Mouse (Mus musculus) thymus, postnatal 36 days (tissue): ENCODE measurements around the gene Zfp654.
A peak's percentile ranks its signal among the peaks of the same experiment; 100 is the strongest.
"Not testable (repeated sequence)": the region's sequence is repeated elsewhere in the genome, so short reads cannot be mapped to it uniquely, and the experiment has no call there.

Experiments used
- DNase-seq, 2 experiments: peaks; one replicate each; pipeline ENCODE4 v3.0.0; 2022; ENCODE audit warnings: mixed read lengths in 2 of 2

Gene Zfp654

DNA sequence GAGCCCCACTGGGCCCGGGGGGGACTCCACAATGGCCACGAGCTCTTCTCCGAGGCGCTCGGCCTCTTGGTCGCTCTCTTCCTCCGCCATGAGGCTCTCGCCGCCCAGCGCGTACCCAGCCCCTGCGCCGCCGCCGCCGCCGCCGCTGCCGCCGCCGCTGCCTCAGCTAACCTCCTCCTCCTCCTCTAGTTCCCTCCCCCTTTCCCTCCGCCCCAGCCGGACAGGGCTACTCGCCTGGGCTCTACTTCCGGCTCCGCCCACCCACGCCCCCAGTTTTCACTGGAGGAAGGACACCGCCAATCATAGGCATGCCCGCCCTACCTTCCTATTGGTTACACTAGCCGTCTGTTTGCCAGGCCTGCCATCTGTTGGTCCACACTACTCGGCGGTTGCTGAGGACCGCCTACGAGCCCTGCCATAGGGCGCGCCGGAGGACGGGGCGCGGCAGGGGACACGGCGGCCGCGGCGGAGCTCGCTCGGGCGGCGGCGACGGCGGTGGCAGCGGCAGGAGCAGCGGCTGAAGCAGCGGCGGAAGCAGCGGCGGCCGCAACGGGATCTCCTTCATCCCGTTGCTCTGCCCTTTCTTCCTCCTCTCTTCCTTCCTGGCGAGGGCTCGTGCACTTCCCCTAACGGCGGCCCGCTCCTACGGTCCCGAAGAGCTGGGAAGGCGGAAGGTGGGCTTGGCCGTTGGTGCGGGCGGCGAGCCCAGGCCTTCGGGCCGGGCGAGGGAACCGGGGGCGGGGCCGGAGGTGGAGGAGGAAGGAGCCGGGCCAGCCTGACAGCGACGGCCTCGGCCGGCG, at the start of gene Zfp654, which contains the start of gene Cggbp1:
Gene Zfp654, minus strand, starts transcription at position 90 of the 800 bp plus-strand sequence.
Gene Cggbp1, plus strand, starts transcription at position 434 of the 800 bp plus-strand sequence.
- DNase-seq: peak; percentile 100

DNA sequence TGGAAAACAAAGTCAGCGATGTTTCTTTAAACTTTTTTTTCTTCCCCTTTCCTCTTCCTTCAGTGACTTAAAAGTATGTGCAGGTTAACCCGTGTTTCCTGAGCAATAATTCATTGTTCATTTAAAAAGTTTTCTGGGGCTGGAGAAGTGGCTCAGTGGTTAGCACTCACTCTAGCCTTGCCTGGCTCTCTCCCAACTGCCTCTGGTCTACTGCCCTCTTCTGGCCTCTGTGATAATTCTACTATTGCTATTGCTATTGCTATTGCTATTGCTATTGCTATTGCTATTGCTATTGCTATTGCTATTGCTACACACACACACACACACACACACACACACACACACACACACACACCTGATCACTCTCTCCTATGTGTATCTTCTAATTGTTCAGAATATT, 47.6 kb upstream of the Zfp654 start:
- DNase-seq: no peak

DNA sequence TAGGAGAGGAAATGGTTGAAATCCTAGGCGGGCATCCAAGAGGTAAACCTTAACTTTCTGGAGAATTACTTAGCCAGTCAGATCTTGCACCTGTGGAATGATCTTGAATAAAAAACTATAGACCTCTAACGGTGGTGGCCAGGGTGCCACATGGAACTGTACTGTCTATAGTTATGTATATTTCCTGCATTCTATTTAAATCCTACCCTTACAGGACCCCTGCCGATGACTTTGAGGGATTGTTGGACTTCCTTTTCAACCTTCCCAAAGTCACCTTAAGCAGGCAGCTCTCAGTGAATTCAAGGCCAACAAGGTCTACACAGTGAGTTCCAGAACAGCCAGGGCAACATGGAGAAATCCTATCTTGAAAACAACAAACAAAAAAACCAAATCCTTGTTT, 38.0 kb upstream of the Zfp654 start:
- DNase-seq: no peak

DNA sequence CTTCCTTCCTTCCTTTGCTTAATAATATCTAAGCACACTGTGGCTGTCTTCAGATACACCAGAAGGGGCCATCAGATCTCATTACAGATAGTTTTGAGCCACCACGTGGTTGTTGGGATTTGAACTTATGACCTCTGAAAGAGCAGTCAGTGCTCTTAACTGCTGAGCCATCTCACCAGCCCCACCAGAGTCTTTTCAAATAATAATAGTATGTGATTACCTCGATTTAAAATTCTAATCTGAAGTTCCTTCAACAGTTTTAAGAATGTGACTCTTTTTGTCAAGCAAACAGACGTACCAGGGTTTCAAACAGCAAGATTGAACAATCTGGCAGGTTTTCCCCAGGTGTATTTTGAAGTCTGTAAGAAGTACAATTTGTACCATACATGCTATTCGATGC, 34.1 kb upstream of the Zfp654 start:
- no peak for DNase-seq

DNA sequence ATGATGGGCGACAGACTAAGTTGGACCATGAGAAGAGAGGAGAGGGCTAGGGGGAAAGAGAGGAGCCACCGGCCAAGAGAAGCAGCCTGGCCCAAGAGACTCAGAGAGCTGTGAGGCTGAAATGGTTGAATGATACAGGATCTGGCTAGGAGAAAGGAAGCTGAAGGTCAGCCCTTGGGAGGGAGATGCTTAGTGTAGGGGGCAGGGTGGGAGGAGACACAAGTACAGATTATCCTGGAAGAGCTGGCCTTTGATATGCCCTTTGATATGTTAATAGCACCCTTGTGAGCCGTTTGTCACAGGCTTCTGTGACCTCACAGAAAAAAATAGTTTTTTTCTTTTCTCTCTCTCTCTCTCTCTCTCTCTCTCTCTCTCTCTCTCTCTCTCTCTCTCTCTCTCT, 33.7 kb upstream of the Zfp654 start:
- DNase-seq: no peak

DNA sequence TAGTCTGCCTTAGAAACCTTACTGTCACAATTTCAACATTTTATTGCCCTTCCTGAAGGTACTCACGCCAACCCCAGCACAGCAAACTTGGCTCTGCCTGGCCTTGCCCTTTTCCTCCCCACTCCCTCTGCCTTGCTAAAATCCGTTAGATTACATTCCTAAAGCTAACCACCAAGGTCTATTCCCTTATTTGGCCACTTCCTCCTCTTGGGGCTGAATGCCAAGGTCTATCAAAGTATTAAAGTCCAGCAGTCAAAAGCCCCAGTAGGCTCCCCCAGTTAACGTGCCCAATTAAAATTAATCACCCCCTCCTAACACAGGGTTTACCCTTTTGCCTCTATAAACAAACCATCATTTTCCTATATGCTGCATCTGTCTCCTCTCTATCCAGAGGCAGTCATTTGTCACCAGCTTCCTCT, 33.0 kb upstream of the Zfp654 start:
- DNase-seq: no peak

DNA sequence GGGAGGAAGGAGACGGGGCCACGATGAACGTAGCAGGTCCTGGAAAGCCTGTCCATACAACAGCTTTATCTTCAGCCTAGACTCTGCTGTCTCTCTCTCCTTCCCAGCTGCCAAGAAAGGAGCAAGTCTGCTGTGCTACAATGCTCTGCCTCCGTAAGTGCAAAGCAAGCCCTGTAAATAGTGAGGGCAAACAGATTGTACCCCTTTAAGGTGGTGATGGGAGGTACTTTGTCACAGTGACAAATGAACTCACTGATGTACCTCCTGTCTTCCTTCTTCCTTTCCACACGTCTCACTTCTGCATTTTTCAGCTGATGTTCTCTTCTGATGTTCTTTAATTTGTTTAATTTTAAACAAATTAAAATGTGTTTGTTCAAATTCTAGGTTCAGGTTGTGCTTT, 32.4 kb upstream of the Zfp654 start:
- no peak for DNase-seq

DNA sequence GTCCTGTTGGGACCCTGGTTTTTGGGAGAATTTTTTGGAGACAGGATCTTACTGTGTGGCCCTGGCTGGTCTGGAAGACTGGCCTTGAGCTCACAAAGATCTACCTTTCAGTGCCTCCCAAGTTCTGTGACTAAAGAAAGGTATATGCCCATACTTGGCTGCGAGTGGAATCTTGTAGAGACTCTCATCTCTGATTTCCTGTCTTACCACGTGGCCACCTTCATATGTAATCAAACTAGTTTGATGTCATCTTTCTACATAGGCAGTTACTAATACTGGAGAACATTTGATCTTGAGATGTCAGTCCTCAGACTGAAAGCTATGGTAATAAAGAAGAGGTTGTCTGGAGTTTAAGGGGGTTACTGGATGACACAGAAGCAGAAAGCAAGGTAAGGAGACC, 30.0 kb upstream of the Zfp654 start:
- no peak for DNase-seq

DNA sequence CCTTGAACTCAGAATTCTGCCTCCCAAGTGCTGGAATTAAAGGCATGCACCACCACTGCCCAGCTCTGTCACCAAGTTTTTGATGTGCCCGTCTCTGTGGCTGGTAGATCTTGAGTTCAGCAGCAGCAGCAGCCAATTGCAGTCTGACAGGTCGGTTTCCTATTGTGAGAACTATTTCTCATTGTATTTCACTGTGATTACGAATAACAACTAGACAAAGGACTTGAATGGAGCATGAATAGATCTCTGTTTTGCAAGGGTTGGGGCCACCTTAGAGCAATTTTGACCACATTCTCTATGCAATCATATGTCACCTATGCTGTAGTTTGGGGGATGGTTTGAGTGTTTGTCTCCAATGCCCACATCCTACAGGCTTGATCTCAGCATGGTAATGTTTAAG, 29.5 kb upstream of the Zfp654 start:
- DNase-seq: no peak

DNA sequence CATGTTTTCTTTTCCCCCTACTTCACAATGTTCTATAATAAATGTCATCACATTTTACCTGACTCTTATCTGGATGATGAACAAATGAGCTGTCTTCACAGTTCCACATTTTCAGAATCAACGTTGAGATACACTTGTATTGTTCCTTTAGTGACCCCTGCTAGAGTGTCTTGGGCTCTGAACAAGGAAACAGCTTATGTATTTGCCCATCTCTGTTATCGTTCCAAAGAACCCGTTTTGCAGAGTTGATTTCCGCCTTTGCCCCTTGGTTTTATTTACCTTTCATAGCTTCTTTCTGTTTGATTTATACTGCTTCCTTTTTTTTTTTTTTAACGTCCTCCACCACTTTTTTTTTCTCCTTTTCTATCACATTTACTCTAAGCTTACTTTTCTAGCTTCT, 28.3 kb upstream of the Zfp654 start:
- no peak for DNase-seq

DNA sequence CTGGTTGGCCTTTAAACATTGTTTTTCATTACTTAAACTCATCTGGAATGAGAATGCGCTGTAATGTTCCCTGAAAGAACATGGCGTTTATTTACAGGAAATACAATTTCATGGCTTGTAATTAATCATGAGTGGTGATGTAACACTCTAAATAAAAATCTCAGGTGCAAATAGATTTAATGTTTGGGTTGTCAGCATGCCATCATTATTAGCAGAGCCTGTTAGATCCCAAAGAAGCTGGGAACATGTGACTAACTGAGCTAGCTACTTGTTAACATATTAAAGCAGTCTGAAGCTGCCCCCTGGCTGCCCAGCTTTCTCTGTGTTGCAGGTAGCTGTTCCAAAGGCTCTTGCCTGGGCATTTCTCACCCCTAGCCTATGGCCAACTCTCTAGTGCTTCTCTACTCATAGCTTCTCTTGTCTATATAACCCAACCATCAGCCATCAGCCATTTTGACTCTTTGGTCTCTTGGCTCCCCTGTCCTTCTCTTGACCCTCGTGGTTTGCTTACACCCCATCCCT, 27.2 kb upstream of the Zfp654 start:
- no peak for DNase-seq

DNA sequence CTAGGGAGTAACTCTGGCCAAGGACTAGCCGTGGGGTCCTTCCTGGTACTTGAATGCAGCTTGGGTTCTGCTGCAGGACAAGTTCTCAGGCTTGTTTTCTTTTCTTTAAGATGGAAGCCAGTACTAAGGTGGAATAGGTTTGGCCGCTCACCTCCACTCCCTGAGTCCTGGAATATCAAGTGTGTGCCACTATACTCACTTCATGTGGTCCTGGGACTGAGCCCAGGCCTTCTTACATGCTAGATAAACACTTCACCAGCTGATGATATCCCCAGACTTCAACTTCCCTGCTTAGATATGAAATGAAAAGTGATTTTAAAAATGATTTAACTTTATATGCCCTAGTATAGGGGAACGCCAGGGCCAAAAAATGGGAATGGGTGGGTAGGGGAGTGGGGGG, 25.9 kb upstream of the Zfp654 start:
- no peak for DNase-seq

DNA sequence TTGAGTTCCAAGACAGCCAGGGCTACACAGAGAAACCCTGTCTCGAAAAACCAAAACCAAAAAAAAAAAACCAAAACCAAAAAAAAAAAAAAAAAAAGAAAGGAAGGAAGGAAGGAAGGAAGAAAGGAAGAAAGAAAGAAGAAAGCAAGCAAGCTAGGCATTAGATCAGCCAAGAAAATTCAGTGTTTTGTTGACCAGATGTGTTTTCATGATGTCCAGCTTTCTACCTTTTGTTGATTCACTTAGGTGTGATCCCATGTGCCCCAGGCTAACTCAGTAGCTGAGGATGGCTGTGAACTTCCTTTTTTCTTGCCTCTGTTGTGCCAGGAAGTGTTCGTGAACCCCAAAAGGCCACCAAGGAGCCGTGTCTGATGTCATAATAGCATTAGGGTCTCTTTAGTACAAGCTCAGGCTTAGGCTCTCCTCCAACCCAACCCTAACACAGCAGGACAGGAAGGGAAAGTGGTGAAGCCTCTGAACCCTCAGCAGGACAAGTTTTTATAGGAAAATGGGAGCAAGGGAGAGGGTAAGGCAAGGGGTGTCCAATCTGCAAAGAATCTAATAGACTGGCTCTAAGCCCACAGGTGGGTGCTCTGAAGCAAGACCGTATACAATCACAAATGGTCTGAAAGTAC, 25.3 kb upstream of the Zfp654 start:
- no peak for DNase-seq

DNA sequence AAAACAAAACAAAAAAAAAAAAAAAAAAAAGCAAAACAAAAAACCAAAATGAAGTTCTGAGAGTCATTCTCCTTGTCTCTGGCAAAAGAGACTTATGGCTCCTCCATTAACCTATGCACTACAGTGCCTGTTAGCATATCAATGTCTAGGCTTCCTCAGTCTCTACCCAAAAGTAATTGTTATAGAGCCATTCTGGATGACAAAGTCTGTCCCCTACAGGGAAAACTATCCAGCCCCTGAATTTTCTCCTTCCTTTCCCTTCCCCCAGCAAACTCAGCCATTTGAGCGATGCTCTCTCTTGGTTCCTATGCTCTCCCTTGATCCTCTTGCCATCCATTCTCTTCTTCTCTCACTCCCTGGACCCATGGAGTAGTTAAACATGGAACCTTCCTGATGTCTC, 24.4 kb upstream of the Zfp654 start:
- DNase-seq: no peak

DNA sequence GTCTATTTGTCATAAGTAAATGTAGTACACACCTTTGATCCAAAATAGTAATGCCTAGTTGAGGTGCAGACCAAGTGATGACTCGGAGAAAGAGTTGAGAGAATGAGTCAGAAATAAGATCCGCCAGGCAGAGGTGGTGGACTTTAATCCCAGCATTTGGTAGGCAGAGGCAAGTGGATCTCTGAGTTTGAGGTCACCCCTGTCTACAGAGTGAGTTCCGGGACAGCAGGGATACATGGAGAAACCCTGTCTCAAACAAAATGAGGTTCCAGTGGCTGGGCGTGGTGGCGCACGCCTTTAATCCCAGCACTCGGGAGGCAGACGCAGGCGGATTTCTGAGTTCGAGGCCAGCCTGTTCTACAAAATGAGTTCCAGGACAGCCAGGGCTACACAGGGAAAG, 23.9 kb upstream of the Zfp654 start:
- DNase-seq: no peak

DNA sequence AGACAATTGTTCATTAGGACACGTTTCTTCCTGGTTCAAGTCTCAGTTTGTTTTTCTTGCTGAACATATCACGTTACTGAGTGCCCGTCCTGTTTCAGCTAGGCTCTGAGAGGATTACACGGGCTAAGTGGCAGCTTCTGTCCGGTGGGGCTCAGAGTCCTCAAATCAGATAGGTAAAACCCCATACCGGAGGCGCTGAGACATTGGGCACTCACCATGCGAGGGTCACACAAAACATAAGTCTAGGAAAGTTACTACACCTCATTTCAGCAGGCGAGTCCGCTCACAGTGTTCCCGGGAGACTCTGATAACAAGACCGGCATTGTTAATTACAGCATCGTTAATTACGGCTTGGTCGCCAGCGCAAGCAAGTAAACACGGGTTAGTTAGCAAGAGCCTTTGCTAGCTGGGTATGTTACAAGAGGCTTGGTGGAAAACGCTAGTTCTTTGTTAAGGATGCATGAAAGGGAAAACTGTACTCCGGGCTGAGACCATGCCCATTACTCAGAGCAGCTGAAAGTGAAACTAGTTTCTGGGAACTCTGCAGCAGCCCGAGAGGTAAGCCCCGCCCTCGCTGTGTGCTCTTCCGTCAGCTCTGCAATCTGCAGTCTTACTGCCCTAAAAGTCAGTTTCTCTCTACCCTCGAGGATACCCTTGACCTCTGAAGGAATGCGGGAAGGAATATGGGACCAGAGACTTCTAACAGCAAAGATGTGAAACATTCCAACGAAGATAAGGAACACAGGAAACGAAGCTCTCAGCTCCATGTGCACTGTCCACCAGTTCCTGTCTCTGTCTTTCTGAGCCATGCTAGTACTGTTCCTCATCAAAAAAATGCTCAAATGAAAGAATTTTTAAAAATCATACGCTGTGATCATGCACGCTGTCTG, 22.2 kb upstream of the Zfp654 start:
- peak; percentile 71 to 74 for DNase-seq

DNA sequence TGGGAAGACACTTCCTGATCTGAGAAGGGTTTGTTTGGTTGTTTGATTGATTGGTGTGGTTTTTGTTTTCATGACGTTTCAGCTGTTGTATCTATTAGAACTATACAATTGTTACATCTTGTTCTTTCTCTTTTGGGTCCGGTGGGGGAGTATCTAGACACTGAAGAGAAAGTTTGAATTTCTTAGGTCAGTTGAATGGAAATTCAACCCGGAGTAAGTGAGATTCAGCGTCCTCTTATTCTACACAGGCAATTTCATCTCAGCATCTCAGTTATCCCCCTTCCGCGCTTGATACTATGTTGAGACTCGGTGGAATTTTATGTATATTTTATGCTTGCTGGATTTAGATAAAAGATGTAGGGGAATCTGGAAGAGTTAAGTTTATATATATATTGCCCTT, 21.4 kb upstream of the Zfp654 start:
- DNase-seq: no peak

DNA sequence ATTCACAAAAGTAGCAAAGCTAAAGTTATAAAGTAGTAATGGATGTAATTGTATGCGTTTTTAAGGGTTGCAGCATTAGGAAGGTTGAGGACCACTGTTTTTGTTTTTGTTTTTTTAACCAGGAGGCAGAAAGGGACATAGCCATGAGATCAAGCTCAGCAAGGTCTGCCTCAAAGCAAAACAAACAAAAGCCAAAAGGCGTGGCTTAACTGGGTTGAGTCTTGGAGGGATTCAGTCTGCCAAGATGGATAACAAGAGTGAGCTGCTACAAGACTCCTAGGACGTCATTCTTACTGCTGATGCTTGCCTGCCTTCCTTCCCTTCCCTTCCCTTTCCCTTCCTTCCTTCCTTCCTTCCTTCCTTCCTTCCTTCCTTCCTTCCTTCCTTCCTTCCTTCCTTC, 20.8 kb upstream of the Zfp654 start:
- DNase-seq: no peak

DNA sequence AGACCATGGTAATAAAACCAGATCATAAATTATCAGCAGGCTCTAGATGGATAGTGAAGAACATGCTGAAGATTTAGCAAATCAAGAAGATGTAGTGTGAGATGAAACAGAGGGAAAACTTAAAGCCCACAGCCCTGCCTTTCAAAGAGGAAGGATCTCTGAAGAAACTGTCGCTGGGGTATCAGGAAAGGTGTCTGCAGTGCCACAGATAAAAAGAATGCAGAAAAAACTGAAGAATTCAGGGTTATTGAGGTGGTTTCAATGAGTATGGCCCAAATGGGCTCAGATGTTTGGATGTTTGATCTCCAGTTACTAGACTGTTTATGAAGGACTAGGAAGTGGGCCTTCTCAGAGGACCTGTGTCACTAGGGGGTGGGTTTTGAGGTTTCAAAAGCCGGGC, 18.2 kb upstream of the Zfp654 start:
- DNase-seq: no peak

DNA sequence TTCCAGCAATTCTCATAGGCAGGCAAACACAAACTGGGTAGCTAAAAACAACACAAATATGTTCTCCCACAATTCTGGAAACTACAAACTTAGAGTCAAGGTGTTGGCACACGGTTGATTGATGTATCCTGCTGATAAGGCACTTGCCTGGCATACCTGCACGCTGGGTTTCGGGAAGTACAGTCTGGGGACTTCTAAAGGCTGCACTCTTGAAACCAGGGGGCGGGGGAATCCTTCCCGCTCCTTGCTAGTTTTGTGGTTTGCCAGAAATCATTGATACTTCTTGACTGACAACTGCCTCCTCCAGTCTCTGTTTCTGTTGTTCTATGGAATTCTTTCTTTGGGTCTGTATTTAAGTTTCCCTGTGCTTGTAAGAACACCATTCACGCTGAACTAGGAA, 17.2 kb upstream of the Zfp654 start:
- DNase-seq: no peak

DNA sequence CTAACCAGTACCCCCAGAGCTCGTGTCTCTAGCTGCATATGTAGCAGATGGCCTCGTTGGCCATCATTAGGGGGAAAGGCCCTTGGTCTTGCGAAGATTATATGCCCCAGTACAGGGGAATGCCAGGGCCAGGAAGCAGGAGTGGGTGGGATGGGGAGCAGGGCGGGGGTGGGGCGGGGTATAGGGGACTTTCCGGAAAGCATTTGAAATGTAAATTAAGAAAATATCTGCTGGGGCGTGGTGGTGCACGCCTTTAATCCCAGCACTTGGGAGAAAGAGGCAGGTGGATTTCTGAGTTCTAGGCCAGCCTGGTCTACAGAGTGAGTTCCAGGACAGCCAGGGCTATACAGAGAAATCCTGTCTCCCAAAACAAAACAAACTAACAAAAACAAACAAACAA, 14.4 kb upstream of the Zfp654 start:
- DNase-seq: not testable (repeated sequence)

DNA sequence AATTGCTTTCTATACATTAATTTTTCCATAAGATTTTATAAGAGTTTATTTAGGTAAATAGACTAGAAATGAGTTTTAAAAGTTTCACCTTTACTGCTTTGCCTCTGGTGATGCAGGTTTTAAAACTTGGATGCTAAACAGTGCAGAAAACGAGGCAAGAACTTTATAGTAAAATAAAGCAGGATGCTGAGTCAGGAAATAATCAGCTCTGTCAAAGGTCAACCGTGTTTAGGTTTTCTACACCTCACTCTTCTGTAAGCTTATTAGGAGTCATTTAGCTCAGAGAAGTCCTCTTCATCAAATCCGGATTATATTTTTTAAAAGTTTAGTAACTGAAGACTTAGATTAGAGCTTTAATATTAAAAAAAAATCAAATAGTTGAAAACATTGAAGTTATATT, 5.5 kb upstream of the Zfp654 start:
- no peak for DNase-seq

DNA sequence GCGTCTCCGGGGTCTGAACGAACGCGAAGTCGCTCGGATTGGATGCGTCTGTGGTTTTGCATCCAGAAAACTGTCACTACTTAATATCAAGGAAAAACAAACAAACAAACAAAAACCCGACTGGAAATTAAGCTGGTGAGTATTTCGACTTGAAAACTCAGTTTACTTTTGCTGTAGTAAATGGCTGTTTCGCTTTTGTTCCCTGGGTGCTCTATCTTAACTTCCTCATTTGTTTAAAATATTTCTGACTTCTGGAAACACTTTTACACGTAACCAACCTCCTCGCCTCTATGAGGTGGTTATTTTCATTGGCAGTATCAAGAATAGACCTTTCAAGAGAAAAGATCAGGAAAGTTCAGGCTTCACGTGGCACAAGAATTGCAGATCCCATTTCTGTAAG, 1.4 kb upstream of the Zfp654 start:
- no peak for DNase-seq
